Mouse (Mus musculus): ENCODE results near the gene Itgb2. TPM values are rescaled to one million over a fixed set of nuclear protein-coding genes. Genes with fewer than 3 reads are reported as not detected.

Itgb2 gene
- total RNA-seq, 1 experiment from 2014 or later, result 51.2 TPM

GRCm38 (mm10) chr10:77596060-77596459 lies 66.0 kb downstream of the Itgb2 start:
- no peak for ATAC-seq (replicated peaks in 1 of 2; ENCODE audit: insufficient read depth in 1 of 2, low FRiP score in 2 of 2, low TSS enrichment in 1 of 2, low read depth in 1 of 2, poor library complexity in 2 of 2, severe bottlenecking in 2 of 2)

DNA sequence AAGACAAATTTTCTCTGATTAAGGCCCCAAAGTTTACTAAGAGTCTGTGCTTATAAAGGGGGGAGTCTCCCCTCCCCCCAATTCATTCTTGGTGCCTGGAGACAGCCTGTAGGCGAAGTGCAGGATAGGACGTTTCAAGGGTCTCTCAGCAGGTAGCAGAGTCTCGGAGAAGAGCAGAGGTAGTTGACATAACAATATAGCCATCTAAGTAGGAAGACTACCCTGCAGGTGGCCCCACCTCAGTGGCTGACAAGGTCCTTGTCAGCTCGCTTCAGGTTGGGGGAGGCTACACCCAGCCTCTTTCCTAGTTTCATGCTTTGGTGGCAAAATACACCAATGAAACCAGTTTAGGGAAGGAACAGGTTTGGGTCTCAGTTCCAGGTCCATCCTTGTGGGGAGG lies 73.0 kb downstream of the Itgb2 start:
- no peak for ATAC-seq (replicated peaks in 1 of 2; ENCODE audit: insufficient read depth in 1 of 2, low FRiP score in 2 of 2, low TSS enrichment in 1 of 2, low read depth in 1 of 2, poor library complexity in 2 of 2, severe bottlenecking in 2 of 2)

- no peak for ATAC-seq (replicated peaks in 1 of 2; ENCODE audit: insufficient read depth in 1 of 2, low FRiP score in 2 of 2, low TSS enrichment in 1 of 2, low read depth in 1 of 2, poor library complexity in 2 of 2, severe bottlenecking in 2 of 2)
These were observed 74.1 kb downstream of the Itgb2 start for GRCm38 (mm10) chr10:77604111-77604510.

GRCm38 (mm10) chr10:77604958-77605357 lies 74.9 kb downstream of the Itgb2 start:
- no peak for ATAC-seq (replicated peaks in 1 of 2; ENCODE audit: insufficient read depth in 1 of 2, low FRiP score in 2 of 2, low TSS enrichment in 1 of 2, low read depth in 1 of 2, poor library complexity in 2 of 2, severe bottlenecking in 2 of 2)

- ATAC-seq (replicated peaks in 1 of 2; ENCODE audit: insufficient read depth in 1 of 2, low FRiP score in 2 of 2, low TSS enrichment in 1 of 2, low read depth in 1 of 2, poor library complexity in 2 of 2, severe bottlenecking in 2 of 2), result peak; percentile 24 to 42
These were observed 75.3 kb downstream of the Itgb2 start for GRCm38 (mm10) chr10:77605368-77605767.

DNA sequence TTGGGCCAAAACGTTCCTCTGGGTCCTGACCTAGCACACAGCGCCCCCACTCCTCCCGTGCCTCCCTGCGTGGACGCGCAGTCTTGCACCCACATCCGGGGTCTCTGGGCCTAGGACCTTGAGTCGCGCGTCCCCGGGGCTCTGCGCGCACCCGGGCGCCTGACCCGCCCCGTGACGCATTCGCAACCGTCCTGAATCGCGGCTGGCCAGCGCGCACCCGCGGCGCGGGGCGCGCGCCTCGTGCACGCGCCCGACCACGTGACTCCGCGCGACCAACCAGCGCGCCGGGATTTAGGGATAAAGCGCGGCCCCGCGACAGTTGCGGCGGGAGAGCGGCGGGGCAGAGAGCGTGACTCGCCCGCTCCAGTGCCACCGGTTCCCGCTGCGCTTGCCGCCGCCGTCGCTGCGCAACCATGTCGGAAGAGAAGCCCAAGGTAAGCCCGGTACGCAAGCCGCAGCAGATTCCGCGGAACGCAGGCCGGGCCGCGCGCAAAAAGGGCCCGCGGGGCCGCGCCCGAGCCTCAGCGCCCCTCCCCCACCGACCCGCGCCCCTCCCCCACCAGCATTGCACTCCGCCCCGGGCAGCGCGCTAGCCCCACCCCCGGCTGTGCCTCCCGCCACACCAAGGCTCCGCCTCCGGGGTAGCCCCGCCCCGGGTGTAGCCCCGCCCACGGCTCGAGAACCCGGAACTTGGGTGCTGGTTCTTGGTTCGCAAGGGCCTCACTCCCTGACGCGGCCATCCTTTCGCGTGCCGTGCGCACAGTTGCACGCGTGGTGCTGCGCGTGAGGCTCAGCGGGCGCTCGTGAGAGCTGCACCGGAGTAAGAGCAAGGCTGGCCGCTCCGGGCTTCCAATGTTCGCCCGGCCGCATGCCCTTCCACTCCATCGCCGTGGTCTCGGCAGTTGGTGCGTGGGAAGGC lies 76.1 kb downstream of the Itgb2 start, which contains the start of the genes Sumo3 and Gm49325:
Gene Sumo3 (plus strand): TSS at position 190 of the 919 bp plus-strand sequence.
Gene Gm49325 (plus strand): TSS at position 290 of the 919 bp plus-strand sequence.
- peak; percentile 81 to 88 for ATAC-seq (replicated peaks in 1 of 2; ENCODE audit: insufficient read depth in 1 of 2, low FRiP score in 2 of 2, low TSS enrichment in 1 of 2, low read depth in 1 of 2, poor library complexity in 2 of 2, severe bottlenecking in 2 of 2)

DNA sequence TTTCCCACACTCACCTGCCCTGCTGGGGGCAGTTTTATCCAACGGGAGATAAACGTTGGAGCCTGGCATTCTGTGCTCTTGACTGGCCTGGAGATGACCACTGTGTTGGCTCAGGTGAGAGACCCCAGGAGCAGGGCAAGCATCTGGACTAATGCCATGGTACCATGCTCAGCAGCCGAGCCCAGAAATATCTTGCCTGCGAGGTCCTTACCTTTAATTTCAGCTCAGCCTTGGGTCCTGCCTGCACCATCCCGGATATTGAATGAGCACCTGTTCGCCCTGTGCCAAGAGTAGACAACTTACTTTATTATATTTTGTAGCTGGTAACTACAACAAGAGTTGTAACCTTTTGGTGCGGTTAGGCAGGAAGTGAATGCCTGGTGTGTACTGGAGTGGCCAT lies 76.8 kb downstream of the Itgb2 start:
- peak in 1 of 2 experiments; percentile 32; a peak in 3 of 4 replicates for ATAC-seq (replicated peaks in 1 of 2; ENCODE audit: insufficient read depth in 1 of 2, low FRiP score in 2 of 2, low TSS enrichment in 1 of 2, low read depth in 1 of 2, poor library complexity in 2 of 2, severe bottlenecking in 2 of 2)

GRCm38 (mm10) chr10:77607441-77607840 lies 77.4 kb downstream of the Itgb2 start:
- ATAC-seq (replicated peaks in 1 of 2; ENCODE audit: insufficient read depth in 1 of 2, low FRiP score in 2 of 2, low TSS enrichment in 1 of 2, low read depth in 1 of 2, poor library complexity in 2 of 2, severe bottlenecking in 2 of 2), result no peak

DNA sequence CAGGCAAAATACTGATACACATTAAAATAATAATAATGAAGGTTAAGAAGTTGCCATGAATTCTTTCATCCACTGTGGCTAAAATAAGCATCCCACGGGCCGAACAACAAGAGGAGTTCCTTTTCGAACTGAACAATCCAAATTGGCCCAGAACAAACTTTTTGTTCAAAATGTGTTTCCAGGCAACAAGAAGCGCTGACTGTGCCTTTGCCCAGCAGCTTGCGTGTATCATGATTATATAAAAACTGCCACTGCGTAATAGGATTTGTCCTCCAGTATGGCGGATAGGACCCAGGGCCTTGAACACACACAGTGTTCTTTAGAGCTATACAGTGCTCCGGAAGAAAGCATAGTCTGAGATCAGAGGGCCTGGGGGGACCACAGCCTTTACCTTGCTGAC lies 78.5 kb downstream of the Itgb2 start:
- ATAC-seq (replicated peaks in 1 of 2; ENCODE audit: insufficient read depth in 1 of 2, low FRiP score in 2 of 2, low TSS enrichment in 1 of 2, low read depth in 1 of 2, poor library complexity in 2 of 2, severe bottlenecking in 2 of 2), result no peak

GRCm38 (mm10) chr10:77610221-77610961 lies 80.3 kb downstream of the Itgb2 start:
- no peak for ATAC-seq (replicated peaks in 1 of 2; ENCODE audit: insufficient read depth in 1 of 2, low FRiP score in 2 of 2, low TSS enrichment in 1 of 2, low read depth in 1 of 2, poor library complexity in 2 of 2, severe bottlenecking in 2 of 2)

DNA sequence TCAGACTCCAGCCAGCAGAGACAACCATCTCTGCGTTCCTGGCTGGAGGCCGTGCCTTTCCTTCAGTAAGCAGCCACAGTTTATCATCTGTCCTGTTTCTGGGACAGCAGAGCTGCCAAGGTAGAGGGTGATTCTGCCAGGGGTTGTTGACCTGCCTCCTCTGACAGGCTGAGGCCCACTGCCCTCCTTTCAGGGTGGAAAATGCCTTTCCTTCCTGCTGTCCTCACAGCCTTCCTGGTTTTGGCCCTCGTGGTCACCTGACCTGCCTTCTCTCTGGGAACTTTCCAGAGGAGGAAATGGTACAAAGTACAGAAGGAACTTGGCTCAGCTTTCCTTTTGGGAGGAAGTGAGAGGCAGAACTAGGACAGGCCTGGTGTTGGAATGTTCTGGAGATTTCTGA lies 83.4 kb downstream of the Itgb2 start:
- peak in 1 of 2 experiments; percentile 25; a peak in 1 of 4 replicates for ATAC-seq (replicated peaks in 1 of 2; ENCODE audit: insufficient read depth in 1 of 2, low FRiP score in 2 of 2, low TSS enrichment in 1 of 2, low read depth in 1 of 2, poor library complexity in 2 of 2, severe bottlenecking in 2 of 2)

Other genes starting within 250 kb of the Itgb2 start
- 4.4 and 8.9 TPM in 2 replicates for gene Adarb1, start 112.0 kb upstream of the Itgb2 start, total RNA-seq (2017)
- 19.2 and 32.6 TPM in 2 replicates for gene Fam207a, start 14.5 kb upstream of the Itgb2 start, total RNA-seq (2017)
- 56.2 and 65.8 TPM in 2 replicates for gene Pttg1ip, start 51.5 kb downstream of the Itgb2 start, total RNA-seq (2017)
- 148 and 150 TPM in 2 replicates for gene Sumo3, start 75.8 kb downstream of the Itgb2 start, total RNA-seq (2017)
- gene Gm49325, start 75.9 kb downstream of the Itgb2 start, total RNA-seq (2017), result not detected in 2 replicates
- 25.6 and 27.5 TPM in 2 replicates for gene Ube2g2, start 92.0 kb downstream of the Itgb2 start, total RNA-seq (2017)
- gene Tspear, start 156.3 kb downstream of the Itgb2 start, total RNA-seq (2017), result 2.8 and 3.1 TPM in 2 replicates
- gene Gm19402, start 160.5 kb downstream of the Itgb2 start, total RNA-seq (2017), result not detected in 2 replicates
- not detected in 2 replicates for gene Gm9508, start 167.0 kb downstream of the Itgb2 start, total RNA-seq (2017)
- gene Gm10272, start 176.4 kb downstream of the Itgb2 start, total RNA-seq (2017), result not detected in 2 replicates
- not detected in 2 replicates for gene Gm10024, start 181.2 kb downstream of the Itgb2 start, total RNA-seq (2017)
- gene Gm10142, start 185.6 kb downstream of the Itgb2 start, total RNA-seq (2017), result not detected in 2 replicates
- not detected in 2 replicates for gene Krtap12-1, start 190.3 kb downstream of the Itgb2 start, total RNA-seq (2017)
- not detected in 2 replicates for gene Gm10100, start 196.2 kb downstream of the Itgb2 start, total RNA-seq (2017)
- not detected in 2 replicates for gene Gm18596, start 212.4 kb downstream of the Itgb2 start, total RNA-seq (2017)
- not detected in 2 replicates for gene Gm9736, start 221.1 kb downstream of the Itgb2 start, total RNA-seq (2017)
- not detected in 2 replicates for gene Gm3233, start 229.4 kb downstream of the Itgb2 start, total RNA-seq (2017)
- gene Gm3238, start 241.1 kb downstream of the Itgb2 start, total RNA-seq (2017), result not detected in 2 replicates
- gene Gm7138, start 246.7 kb downstream of the Itgb2 start, total RNA-seq (2017), result not detected in 2 replicates